Mouse (Mus musculus) regulatory T cell (primary cell): ENCODE measurements around the gene Myrfl.

Experiments used
- in situ Hi-C: fragments of 300-600 bp; cut with MboI, MseI; formaldehyde crosslinking; loops from one replicate; pipeline ENCODE4 v1.15.1; 2025; ENCODE audit warnings: high pct_unique_total_duplicates

The Myrfl gene

GRCm38 (mm10) chr10:116913647-116914273 lies 17.0 kb upstream of the Myrfl start:
- in situ Hi-C loops = no loop called here

GRCm38 (mm10) chr10:116912850-116913249 lies 16.1 kb upstream of the Myrfl start:
- in situ Hi-C loops = no loop called here

GRCm38 (mm10) chr10:116908901-116909642 lies 12.4 kb upstream of the Myrfl start:
- in situ Hi-C loops = no loop called here

GRCm38 (mm10) chr10:116906794-116907193 lies 10.1 kb upstream of the Myrfl start:
- in situ Hi-C loops = no loop called here

GRCm38 (mm10) chr10:116904503-116904908 lies 7.8 kb upstream of the Myrfl start:
- in situ Hi-C loops = loop anchor here (5.0 kb wide), 1 partner anchor 38 kb away; no protein-coding TSS in a partner anchor

GRCm38 (mm10) chr10:116895108-116895833 lies 1.4 kb downstream of the Myrfl start:
- in situ Hi-C loops = no loop called here

GRCm38 (mm10) chr10:116894540-116894939 lies 2.2 kb downstream of the Myrfl start:
- in situ Hi-C loops = no loop called here

- in situ Hi-C loops = no loop called here
Measured at GRCm38 (mm10) chr10:116893753-116894152, 3.0 kb downstream of the Myrfl start.

GRCm38 (mm10) chr10:116890587-116890986 lies 6.1 kb downstream of the Myrfl start:
- in situ Hi-C loops = no loop called here

GRCm38 (mm10) chr10:116884552-116884951 lies 12.2 kb downstream of the Myrfl start:
- in situ Hi-C loops = no loop called here

GRCm38 (mm10) chr10:116883531-116883930 lies 13.2 kb downstream of the Myrfl start:
- in situ Hi-C loops = no loop called here

GRCm38 (mm10) chr10:116877436-116877835 lies 19.3 kb downstream of the Myrfl start:
- in situ Hi-C loops = no loop called here

- in situ Hi-C loops = no loop called here
Measured at GRCm38 (mm10) chr10:116874490-116874889, 22.2 kb downstream of the Myrfl start.

- in situ Hi-C loops = no loop called here
Measured at GRCm38 (mm10) chr10:116872016-116872410, 24.7 kb downstream of the Myrfl start.

- in situ Hi-C loops = no loop called here
Measured at GRCm38 (mm10) chr10:116871329-116872015, 25.2 kb downstream of the Myrfl start.

- in situ Hi-C loops = no loop called here
Measured at GRCm38 (mm10) chr10:116870819-116871218, 25.9 kb downstream of the Myrfl start.

- in situ Hi-C loops = no loop called here
Measured at GRCm38 (mm10) chr10:116853159-116853845, 43.4 kb downstream of the Myrfl start.

- in situ Hi-C loops = no loop called here
Measured at GRCm38 (mm10) chr10:116848749-116849473, 47.8 kb downstream of the Myrfl start.

GRCm38 (mm10) chr10:116841551-116841950 lies 55.2 kb downstream of the Myrfl start:
- in situ Hi-C loops = no loop called here

- in situ Hi-C loops = no loop called here
Measured at GRCm38 (mm10) chr10:116830676-116831075, 66.0 kb downstream of the Myrfl start.

GRCm38 (mm10) chr10:116828099-116828498 lies 68.6 kb downstream of the Myrfl start:
- in situ Hi-C loops = no loop called here
